Mouse (Mus musculus) CH12.LX (cell line): ENCODE measurements at regions not wholly inside any gene's neighbourhood (a gene's known extent, or its start where the extent isn't known, plus 50 kb on each side); places are given as distances from the start of the nearest gene placed in this dataset.

Source experiments
- DNase-seq: peaks from one replicate; pipeline ENCODE4 v3.0.0-alpha.2; 2013; ENCODE audit errors: extremely low read depth
- H3K27ac ChIP-seq: 2 replicates; pipeline ENCODE4 v1.5.1; 2012; ENCODE audit warnings: low read depth, mild to moderate bottlenecking, control low read depth, moderate library complexity; ENCODE audit not compliant: insufficient read depth
- H3K27me3 ChIP-seq: replicated peaks from 2 replicates; pipeline ENCODE3; 2012; ENCODE audit warnings: inconsistent platforms
- H3K36me3 ChIP-seq, 2 experiments: replicated peaks in 1 of 2; 2 replicates each; pipeline versions ENCODE3 to v1.6.1; 2012; ENCODE audit warnings: inconsistent platforms in 1 of 2, low read length in 1 of 2, mild to moderate bottlenecking in 1 of 2, mixed read lengths in 1 of 2, moderate library complexity in 1 of 2; ENCODE audit not compliant: control insufficient read depth in 1 of 2, insufficient read depth in 1 of 2
- H3K4me1 ChIP-seq, 2 experiments: 2 replicates each; pipeline ENCODE4 v1.6.1; 2012; ENCODE audit warnings: inconsistent platforms in 1 of 2, moderate library complexity in 1 of 2; ENCODE audit not compliant: insufficient read depth in 2 of 2, control insufficient read depth in 1 of 2
- H3K4me2 ChIP-seq: 2 replicates; pipeline ENCODE4 v1.6.1; 2012; ENCODE audit warnings: low read depth, mild to moderate bottlenecking, control low read depth; ENCODE audit not compliant: poor library complexity, insufficient read depth, severe bottlenecking
- H3K4me3 ChIP-seq, 3 experiments: fragments of 150-350 bp in 1 of 3; sonication (generic) in 1 of 3; replicated peaks in 1 of 3; 2 replicates each; pipeline versions ENCODE3 to v1.5.1; 2011 to 2012; ENCODE audit warnings: low read depth in 2 of 3, low read length in 2 of 3, mild to moderate bottlenecking in 2 of 3, moderate library complexity in 2 of 3, control low read depth in 1 of 3, improper control_type of control experiment in 1 of 3, inconsistent platforms in 1 of 3, mixed read lengths in 1 of 3; ENCODE audit not compliant: poor library complexity in 1 of 3
- H3K79me2 ChIP-seq: replicated peaks from 2 replicates; pipeline ENCODE4 v1.6.1; 2012; ENCODE audit warnings: mild to moderate bottlenecking, moderate library complexity; ENCODE audit not compliant: control insufficient read depth, poor library complexity, insufficient read depth, severe bottlenecking; ENCODE audit errors: extremely low read depth
- H3K9ac ChIP-seq: 2 replicates; pipeline ENCODE4 v1.6.1; 2012; ENCODE audit warnings: low read depth, mild to moderate bottlenecking, control low read depth, moderate library complexity; ENCODE audit not compliant: insufficient read depth
- H3K9me3 ChIP-seq: replicated peaks from 2 replicates; pipeline ENCODE3; 2012; ENCODE audit warnings: low read length, inconsistent platforms, mixed read lengths
- BHLHE40 ChIP-seq: IDR thresholded peaks from 2 replicates; pipeline ENCODE4 v1.6.1; 2011; ENCODE audit warnings: mild to moderate bottlenecking, low read depth, low read length, improper control_type of control experiment
- EP300 ChIP-seq: IDR thresholded peaks from 2 replicates; pipeline ENCODE4 v1.6.1; 2011; ENCODE audit warnings: low read length, improper control_type of control experiment
- GABPA ChIP-seq: IDR thresholded peaks from 2 replicates; pipeline ENCODE4 v1.6.1; 2012; ENCODE audit warnings: low read depth, low read length, improper control_type of control experiment, inconsistent platforms; ENCODE audit not compliant: insufficient replicate concordance
- HCFC1 ChIP-seq: IDR thresholded peaks from 2 replicates; pipeline ENCODE4 v1.6.1; 2012; ENCODE audit warnings: low read depth, mild to moderate bottlenecking, inconsistent platforms, low read length, improper control_type of control experiment
- JUND ChIP-seq: conservative IDR thresholded peaks from 2 replicates; pipeline ENCODE4 v1.6.1; 2011; ENCODE audit warnings: low read depth, low read length, improper control_type of control experiment
- MAZ ChIP-seq: IDR thresholded peaks from 2 replicates; pipeline ENCODE4 v1.6.1; 2012; ENCODE audit warnings: low read depth, mild to moderate bottlenecking, inconsistent platforms, low read length, improper control_type of control experiment, moderate library complexity
- MEF2A ChIP-seq: IDR thresholded peaks from 2 replicates; pipeline ENCODE4 v1.6.1; 2014; ENCODE audit warnings: low read depth, mild to moderate bottlenecking, inconsistent platforms, low read length, improper control_type of control experiment, borderline replicate concordance
- MXI1 ChIP-seq: IDR thresholded peaks from 2 replicates; pipeline ENCODE4 v1.6.1; 2011; ENCODE audit warnings: mild to moderate bottlenecking, low read depth, low read length, improper control_type of control experiment
- MYC ChIP-seq: IDR thresholded peaks from 2 replicates; pipeline ENCODE4 v1.6.1; 2011; ENCODE audit warnings: low read depth, mild to moderate bottlenecking, improper control_type of control experiment, low read length
- NELFE ChIP-seq: IDR thresholded peaks from 2 replicates; pipeline ENCODE4 v1.6.1; 2011; ENCODE audit warnings: low read depth, low read length, improper control_type of control experiment
- NRF1 ChIP-seq: IDR thresholded peaks from 2 replicates; pipeline ENCODE4 v1.6.1; 2014; ENCODE audit warnings: low read depth, mild to moderate bottlenecking, inconsistent platforms, low read length, improper control_type of control experiment, moderate library complexity
- PAX5 ChIP-seq: IDR thresholded peaks from 2 replicates; pipeline ENCODE4 v1.6.1; 2012; ENCODE audit warnings: low read length, inconsistent platforms, mixed read lengths
- POLR2A ChIP-seq: IDR thresholded peaks from 2 replicates; pipeline ENCODE4 v1.6.1; 2011; ENCODE audit warnings: low read depth, mild to moderate bottlenecking, improper control_type of control experiment, low read length
- POLR2AphosphoS2 ChIP-seq: IDR thresholded peaks from 2 replicates; pipeline ENCODE4 v1.6.1; 2011; ENCODE audit warnings: low read depth, low read length, improper control_type of control experiment
- RAD21 ChIP-seq: IDR thresholded peaks from 2 replicates; pipeline ENCODE4 v1.6.1; 2011; ENCODE audit warnings: low read depth, mild to moderate bottlenecking, low read length, improper control_type of control experiment, moderate library complexity
- TBP ChIP-seq: conservative IDR thresholded peaks from 2 replicates; pipeline ENCODE4 v1.6.1; 2011; ENCODE audit warnings: low read depth, low read length, improper control_type of control experiment
- TCF12 ChIP-seq: IDR thresholded peaks from 2 replicates; pipeline ENCODE4 v1.6.1; 2014; ENCODE audit warnings: low read depth, mild to moderate bottlenecking, inconsistent platforms, low read length, improper control_type of control experiment
- USF2 ChIP-seq: conservative IDR thresholded peaks from 2 replicates; pipeline ENCODE4 v1.6.1; 2011; ENCODE audit warnings: low read depth, low read length, improper control_type of control experiment
- ZKSCAN1 ChIP-seq: IDR thresholded peaks from 2 replicates; pipeline ENCODE4 v1.6.1; 2012; ENCODE audit warnings: low read depth, inconsistent platforms, low read length, improper control_type of control experiment, borderline replicate concordance
- ZNF384 ChIP-seq: IDR thresholded peaks from 2 replicates; pipeline ENCODE4 v1.6.1; 2012; ENCODE audit warnings: low read depth, low read length, improper control_type of control experiment, inconsistent platforms
- dilution Hi-C: fragments of 300-500 bp; cut with MboI; formaldehyde crosslinking; loops from 2 replicates; pipeline ENCODE4 v1.14.3; 2020; ENCODE audit warnings: low sequenced_read_pairs; ENCODE audit not compliant: extremely low pct_unique_long_range_greater_than_20kb, extremely low pct_ligation_motif_present
- in situ Hi-C: fragments of 300-500 bp; cut with MboI; formaldehyde crosslinking; loops from 3 replicates; pipeline ENCODE4 v1.14.3; 2019; ENCODE audit warnings: low sequenced_read_pairs, low pct_ligation_motif_present, low pct_unique_long_range_greater_than_20kb, mixed read lengths

DNA sequence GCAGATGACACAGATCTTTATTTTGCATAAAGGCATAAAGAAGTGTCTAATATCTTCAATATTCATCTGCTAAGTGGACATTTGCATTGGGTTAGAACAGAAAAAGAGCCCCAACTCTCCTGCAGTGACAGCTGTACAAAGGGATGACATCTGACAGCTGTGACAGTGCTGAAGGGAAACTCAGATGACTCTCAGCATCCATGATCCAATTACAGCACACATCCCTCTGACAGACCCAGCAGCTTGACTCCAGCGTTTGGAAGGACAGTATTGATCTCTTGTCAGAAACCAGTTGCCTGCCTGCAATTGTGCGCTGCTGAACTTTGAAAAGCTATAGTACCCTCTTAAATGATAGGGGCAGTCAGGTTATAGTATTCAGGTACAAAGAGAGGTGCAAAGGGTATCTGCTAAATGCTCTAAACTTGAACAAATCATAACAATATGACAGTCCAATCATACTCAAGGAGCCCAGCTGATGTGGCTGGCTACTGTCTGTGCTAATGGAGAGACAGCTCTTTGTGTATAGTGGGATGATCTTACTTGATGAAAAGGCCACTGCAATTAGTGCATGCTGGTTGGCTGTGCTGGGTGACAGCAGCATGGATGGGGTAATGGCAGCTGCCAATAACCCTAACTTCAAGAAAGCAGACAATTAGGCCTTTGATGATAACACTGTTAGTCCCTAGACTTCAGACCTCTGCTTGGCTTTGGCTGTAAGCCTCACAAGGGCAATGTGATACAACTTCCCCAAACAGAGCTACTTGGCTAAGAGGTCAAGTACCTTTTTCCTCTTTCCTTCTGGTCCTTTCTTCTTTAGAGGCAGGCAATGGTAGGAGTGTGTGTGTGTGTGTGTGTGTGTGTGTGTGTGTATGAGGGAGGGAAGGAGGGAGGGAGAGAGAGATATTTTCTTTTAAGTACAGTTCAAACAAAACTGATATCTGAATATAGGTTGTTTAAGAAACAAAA lies 662.9 kb downstream of the Nr4a2 start:
- no peaks in the 10 kb centered on the region for H3K9me3 ChIP-seq
- in situ Hi-C loops (no loop called here), dilution Hi-C loops (no loop called here)

GRCm38 (mm10) chr2:56459430-56459829 lies 664.4 kb downstream of the Nr4a2 start:
- dilution Hi-C loops, result no loop called here
- TF ChIP-seq BHLHE40 (no peak), MAZ (no peak), RAD21 (no peak)
- H3K4me3 ChIP-seq, result no peak overlapping the region
- H3K36me3 ChIP-seq, result no peaks in the 10 kb centered on the region
- no peaks in the 10 kb centered on the region for H3K79me2 ChIP-seq
- peak; percentile 54 for DNase-seq
- no peaks in the 10 kb centered on the region for H3K9me3 ChIP-seq
- H3K4me1 ChIP-seq, result peaks cover 0 to 33% of the 10 kb centered on the region in 2 experiments; a peak in 2 of 4 replicates
- no peaks in the 10 kb centered on the region for H3K27me3 ChIP-seq
- H3K27ac ChIP-seq, result no peak overlapping the region
- H3K9ac ChIP-seq, result no peak overlapping the region
- no peak overlapping the region for H3K4me2 ChIP-seq
- in situ Hi-C loops, result no loop called here

More for the DNA sequence above, 662.9 kb downstream of the Nr4a2 start:
- DNase-seq, result peak; percentile 38
- Histone ChIP-seq H3K79me2 (no peaks in the 10 kb centered on the region), H3K27me3 (no peaks in the 10 kb centered on the region), H3K9ac (no peak overlapping the region), H3K4me1 (peaks cover 0 to 31% of the 10 kb centered on the region in 2 experiments; a peak in 2 of 4 replicates), H3K4me2 (no peak overlapping the region), H3K36me3 (no peaks in the 10 kb centered on the region), H3K27ac (no peak overlapping the region), H3K4me3 (no peak overlapping the region)
- no peak for TF ChIP-seq ZNF384
- TF ChIP-seq EP300, result no peak
- TF ChIP-seq TBP, result no peak
- TF ChIP-seq USF2, result no peak
- no peak for TF ChIP-seq ZKSCAN1
- no peak for TF ChIP-seq HCFC1
- no peak for TF ChIP-seq NRF1
- no peak for TF ChIP-seq MXI1
- no peak for TF ChIP-seq MAZ
- no peak for TF ChIP-seq PAX5
- no peak for TF ChIP-seq MYC
- TF ChIP-seq NELFE, result no peak
- TF ChIP-seq MEF2A, result no peak
- no peak for TF ChIP-seq JUND
- no peak for TF ChIP-seq TCF12
- TF ChIP-seq POLR2AphosphoS2, result no peak
- TF ChIP-seq POLR2A, result no peak
- TF ChIP-seq BHLHE40, result no peak
- TF ChIP-seq GABPA, result no peak
